Mouse (Mus musculus): ENCODE results near the gene Vwf.

DNA sequence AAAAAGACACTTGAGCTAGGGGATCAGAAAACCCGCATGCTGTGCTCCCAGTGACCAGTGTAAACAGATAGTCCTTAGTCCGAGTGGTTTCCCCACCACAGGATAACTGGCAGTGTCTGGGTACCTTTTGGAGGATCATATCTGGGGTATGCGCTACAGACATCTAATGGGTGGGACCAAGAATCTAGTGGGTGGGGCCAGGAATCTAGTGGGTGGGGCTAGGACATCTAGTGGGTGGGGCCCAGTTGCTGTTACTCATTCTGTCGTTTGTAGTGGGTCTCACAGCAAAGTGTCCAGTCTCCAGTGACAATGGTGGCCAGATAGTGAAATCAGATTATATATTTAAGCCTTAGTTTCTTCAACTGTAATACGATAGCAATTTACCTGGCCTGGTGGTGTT, 14.5 kb downstream of the Vwf start:
- TF ChIP-seq MYOD1 (IDR thresholded peaks at IDR 0.05; ENCODE audit: control insufficient read depth in 1 of 3, insufficient read length in 2 of 3, low read depth in 2 of 3) = no peak
- no peak for TF ChIP-seq POLR2A (IDR thresholded peaks at IDR 0.05; ENCODE audit: insufficient read length, low read depth)
- TF ChIP-seq E2F4 (IDR thresholded peaks at IDR 0.05; ENCODE audit: insufficient read depth) = no peak
- no peak for TF ChIP-seq MAX (IDR thresholded peaks at IDR 0.05; ENCODE audit: low read depth)

All from myocyte (in vitro differentiated cells).